Mouse (Mus musculus) testis, postnatal 10 days (tissue): ENCODE data around the gene Ldlrap1.

ENCODE experiments used
- DNase-seq: peaks from one replicate; pipeline ENCODE4 v3.0.0; 2021; ENCODE audit warnings: low spot score

Ldlrap1 gene

GRCm38 (mm10) chr4:134713937-134714336 lies 53.9 kb downstream of the Ldlrap1 start:
- peak; percentile 93 for DNase-seq

GRCm38 (mm10) chr4:134705311-134705710 lies 62.5 kb downstream of the Ldlrap1 start:
- DNase-seq: no peak

- no peak for DNase-seq
These were observed 63.2 kb downstream of the Ldlrap1 start for GRCm38 (mm10) chr4:134704590-134704989.

- DNase-seq: peak; percentile 99
These were observed 63.8 kb downstream of the Ldlrap1 start, which contains the start of gene Man1c1 for GRCm38 (mm10) chr4:134703835-134704546. TSS of gene Man1c1 (minus strand) at chr4:134704290.

GRCm38 (mm10) chr4:134702981-134703834 lies 64.6 kb downstream of the Ldlrap1 start:
- DNase-seq: peak; percentile 66

- peak; percentile 81 for DNase-seq
These were observed 65.9 kb downstream of the Ldlrap1 start for GRCm38 (mm10) chr4:134701934-134702333.

- DNase-seq: no peak
These were observed 66.9 kb downstream of the Ldlrap1 start for GRCm38 (mm10) chr4:134700911-134701310.

- no peak for DNase-seq
These were observed 74.5 kb downstream of the Ldlrap1 start for GRCm38 (mm10) chr4:134693202-134693940.

- DNase-seq: no peak
These were observed 75.4 kb downstream of the Ldlrap1 start for GRCm38 (mm10) chr4:134692388-134692787.
